Mouse (Mus musculus) embryo, embryonic 10 days (tissue): Measurements from ENCODE around the gene Olfr806.

ENCODE experiments used
- DNase-seq: peaks from one replicate; pipeline ENCODE4 v3.0.0-alpha.2; 2015; ENCODE audit warnings: low spot score

Gene Olfr806

DNA sequence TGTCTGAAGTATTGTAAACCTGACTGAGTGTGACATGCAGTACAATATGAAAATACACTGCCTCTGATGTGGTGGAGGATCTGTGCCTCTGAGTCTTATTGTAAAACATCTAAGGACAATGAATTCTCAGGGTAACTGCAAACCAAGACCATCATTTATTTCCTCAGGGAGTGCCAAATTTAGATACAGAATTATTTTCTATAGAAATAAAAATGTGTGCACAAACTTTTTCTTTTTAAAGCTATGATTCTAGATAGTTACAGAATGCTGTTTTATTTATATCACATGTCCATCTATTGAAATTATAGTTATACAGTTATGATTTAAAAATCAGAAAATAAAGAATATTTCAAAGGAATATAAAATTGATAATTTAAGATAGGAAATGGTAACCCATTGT is at the start of gene Olfr806:
Olfr806 (minus strand) TSS at position 101 of the 400 bp plus-strand sequence.
- no peak for DNase-seq

DNA sequence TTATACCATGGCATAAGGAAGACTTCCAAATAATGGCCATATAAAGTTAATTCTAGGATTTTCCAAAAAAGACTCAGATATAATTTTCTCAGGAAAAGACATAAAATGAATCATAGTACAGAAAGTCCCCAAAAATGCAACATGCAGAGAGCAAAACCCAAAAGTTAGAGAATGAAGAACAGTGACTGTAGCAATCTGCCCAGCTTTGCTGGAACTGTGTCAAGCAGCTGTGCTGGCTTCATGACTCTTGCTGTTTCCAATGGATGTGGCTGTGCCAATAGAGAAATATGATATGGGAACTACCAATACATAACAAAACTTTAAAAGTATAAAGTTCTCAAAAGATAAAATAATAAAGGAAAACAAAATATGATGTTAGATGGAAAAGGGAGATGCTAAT is 36.4 kb upstream of the Olfr806 start:
- DNase-seq, result no peak

DNA sequence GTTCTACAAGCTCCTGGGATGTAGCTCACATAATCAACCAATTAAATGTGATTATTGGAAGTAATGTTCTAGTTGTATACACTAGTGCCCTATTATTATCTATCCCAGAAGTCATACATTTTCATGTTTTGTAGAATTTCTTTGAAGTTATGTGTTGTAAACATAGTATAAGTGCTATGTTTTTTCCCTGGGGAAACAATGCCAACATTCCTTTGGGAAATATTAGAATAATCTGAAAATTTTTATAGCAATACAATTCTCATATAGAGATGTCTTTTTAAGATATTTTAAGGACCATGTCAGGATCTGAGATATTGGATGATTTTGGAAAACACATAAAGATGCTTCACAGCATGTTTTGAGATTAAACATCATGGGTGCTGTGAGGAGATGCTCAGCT is 32.6 kb upstream of the Olfr806 start, which contains the start of gene Olfr809:
Olfr809 (plus strand) TSS at position 301 of the 400 bp plus-strand sequence.
- no peak for DNase-seq

DNA sequence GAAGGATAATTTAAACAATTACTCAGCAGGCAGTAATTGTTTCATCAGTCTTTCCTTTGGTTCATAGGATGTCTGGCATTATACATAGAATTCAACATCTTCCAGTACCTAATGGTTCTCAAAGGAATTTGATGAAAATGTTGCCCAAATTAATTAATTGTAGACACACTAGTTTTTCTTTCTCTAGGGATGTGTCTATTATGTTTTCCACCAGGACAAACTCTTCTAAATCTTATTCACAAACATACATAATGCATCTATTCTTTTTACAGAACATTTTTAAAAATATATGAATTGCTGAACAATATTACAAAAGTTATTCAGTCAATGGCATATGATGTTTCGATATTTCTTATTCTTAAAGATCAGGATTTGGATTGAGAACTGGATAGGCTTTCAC is 23.5 kb upstream of the Olfr806 start, which contains the start of gene Olfr808:
Olfr808 (plus strand) TSS at position 301 of the 400 bp plus-strand sequence.
- DNase-seq, result no peak

DNA sequence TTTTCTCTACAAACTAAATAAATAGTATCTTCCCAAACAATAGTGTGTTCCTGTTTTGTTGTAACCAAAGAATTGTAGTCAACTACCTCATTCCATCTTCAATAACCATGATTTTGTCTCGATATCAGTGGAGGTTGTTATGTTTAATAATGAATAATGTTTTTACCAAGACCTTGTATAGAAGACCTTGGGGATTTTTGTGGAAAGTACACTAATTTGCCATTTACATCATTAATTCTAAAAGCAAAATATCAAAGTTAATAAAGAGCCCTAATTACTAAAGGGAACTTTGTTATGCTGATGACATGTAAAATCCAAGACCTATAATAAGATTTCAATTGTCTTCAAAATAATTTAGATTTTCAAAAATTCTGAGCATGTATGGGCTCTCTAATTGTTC is 16.0 kb upstream of the Olfr806 start, which contains the start of gene Olfr807:
Olfr807 (minus strand) TSS at position 101 of the 400 bp plus-strand sequence.
- DNase-seq, result no peak

DNA sequence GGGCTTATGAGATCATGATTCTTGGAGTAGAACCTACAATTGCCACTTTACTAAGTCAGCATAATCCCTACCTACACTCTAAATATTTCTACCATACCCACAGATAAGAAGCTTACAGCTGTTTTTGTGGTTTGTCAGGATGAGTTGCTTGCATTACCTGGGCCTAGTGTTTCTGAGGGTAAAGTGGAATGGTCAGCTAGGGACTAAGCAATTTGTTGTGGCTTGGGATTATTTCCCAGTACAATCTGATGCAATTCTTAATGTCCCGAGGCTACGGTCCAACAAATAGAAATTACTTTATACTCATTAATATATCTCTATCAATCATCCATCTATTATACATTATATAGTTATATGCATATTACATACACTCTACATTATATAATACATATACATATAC is 12.4 kb downstream of the Olfr806 start, which contains the start of gene Olfr805:
Olfr805 (minus strand) TSS at position 101 of the 400 bp plus-strand sequence.
- DNase-seq, result no peak

DNA sequence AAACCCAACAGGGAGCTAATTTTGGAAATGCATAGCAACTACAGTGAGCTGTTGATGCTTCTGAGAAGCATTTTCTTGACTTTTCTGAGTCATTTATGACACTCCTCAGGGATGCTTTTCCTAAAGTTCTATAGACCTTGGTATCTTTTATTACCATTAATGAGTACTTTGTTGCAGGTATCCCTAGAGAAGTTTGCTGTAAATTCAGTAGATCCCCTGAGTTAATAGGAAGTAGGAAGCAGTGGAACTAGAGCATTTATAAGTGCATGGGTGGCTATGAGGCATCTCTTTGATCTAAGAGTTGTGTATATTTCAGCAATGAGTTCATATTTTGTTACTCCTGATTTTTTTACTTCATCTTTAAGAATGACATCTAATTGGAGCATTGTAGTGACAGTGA is 38.8 kb downstream of the Olfr806 start, which contains the start of gene Olfr804:
Olfr804 (plus strand) TSS at position 301 of the 400 bp plus-strand sequence.
- DNase-seq, result no peak

DNA sequence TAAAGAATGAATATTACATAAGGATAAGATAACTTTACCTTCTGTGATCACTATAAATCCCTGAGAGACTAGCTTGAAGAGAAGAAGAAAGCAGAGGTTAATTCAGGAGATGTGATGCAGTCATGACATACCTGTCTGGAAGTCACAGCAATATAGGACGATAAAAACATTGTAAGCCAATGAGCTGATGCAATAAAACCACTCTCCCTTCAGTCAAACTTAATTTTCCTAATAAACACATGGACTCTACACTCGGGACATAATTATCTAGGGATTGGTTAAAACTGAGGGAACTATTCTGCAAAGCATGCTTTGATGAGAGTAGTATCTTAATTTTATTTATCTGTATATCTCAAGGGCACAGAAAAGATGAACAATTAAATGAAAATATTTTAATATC is 47.5 kb downstream of the Olfr806 start, which contains the start of gene Olfr803:
Olfr803 (minus strand) TSS at position 101 of the 400 bp plus-strand sequence.
- DNase-seq, result no peak

DNA sequence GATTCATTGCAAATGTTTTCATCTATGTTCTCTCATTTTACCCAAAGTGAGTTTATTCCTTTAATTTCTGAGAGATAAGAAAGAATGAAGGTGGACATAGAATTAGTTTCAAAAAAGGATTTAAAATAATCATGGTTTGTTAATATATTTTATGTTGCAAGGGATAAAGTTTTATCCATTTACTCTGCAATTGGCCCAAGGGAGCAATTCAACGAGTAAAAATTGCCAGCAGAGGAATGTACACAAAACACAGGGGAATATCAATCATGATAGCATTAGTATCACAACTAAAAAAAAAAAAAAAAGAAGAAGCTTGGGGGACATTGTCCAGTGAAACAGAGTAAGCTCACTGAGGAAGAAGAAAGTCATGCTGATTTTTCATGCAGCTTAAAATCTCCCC is 53.7 kb downstream of the Olfr806 start, which contains the start of gene Olfr802:
Olfr802 (minus strand) TSS at position 101 of the 400 bp plus-strand sequence.
- no peak for DNase-seq
